Mouse (Mus musculus) spleen, adult 2 months (tissue): ENCODE data around the gene Echdc1.

Experiments used
- CTCF ChIP-seq: fragments of 200-500 bp; IDR thresholded peaks from 2 replicates; pipeline ENCODE4 v1.5.1; 2011; ENCODE audit warnings: mild to moderate bottlenecking, inconsistent platforms; ENCODE audit not compliant: insufficient read depth, insufficient read length, insufficient replicate concordance; ENCODE audit errors: extremely low read depth
- POLR2A ChIP-seq: fragments of 200-500 bp; IDR thresholded peaks from 2 replicates; pipeline ENCODE4 v1.6.1; 2011; ENCODE audit warnings: low read depth, low read length, inconsistent platforms

DNA sequence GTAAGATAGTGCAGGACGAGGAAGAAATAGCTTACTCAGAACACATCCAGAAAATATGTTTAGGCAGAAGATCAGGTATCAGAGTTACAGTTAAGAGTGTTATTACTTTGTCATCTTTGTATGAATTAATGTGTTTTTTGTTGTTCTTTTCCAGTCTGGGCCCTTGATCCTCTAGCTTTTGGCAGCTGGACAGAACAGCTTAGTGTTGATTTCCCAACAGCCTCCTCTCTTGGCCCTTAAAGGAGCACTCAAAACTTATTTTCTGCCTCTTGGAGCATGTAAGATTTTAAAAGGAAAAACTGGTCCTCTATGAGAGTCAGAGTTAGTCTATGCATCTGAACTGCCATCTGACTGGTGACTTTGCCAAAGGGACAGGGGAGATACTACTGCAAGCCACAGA lies 31.2 kb upstream of the Echdc1 start:
- no peak for TF ChIP-seq CTCF
- TF ChIP-seq POLR2A: no peak
